Mouse (Mus musculus): Measurements from ENCODE around the gene Fkbp3. TPM values are rescaled to one million over a fixed set of nuclear protein-coding genes. Genes with fewer than 3 reads are reported as not detected.

Gene Fkbp3
- polyA plus RNA-seq, 1 experiment from 2014 or later: 492 TPM

Other genes with a start within 250 kb of the Fkbp3 start
- 2.0 and 3.9 TPM in 2 replicates for gene Gm527, start 156.1 kb downstream of the Fkbp3 start, polyA plus RNA-seq (2015; fragmentation: Nextera tagmentation; extraction: Ambion mirVana)
- 8.5 and 9.9 TPM in 2 replicates for gene Klhl28, start 108.5 kb downstream of the Fkbp3 start, polyA plus RNA-seq (2015; fragmentation: Nextera tagmentation; extraction: Ambion mirVana)
- 30.2 and 31.3 TPM in 2 replicates for gene Togaram1, start 108.2 kb downstream of the Fkbp3 start, polyA plus RNA-seq (2015; fragmentation: Nextera tagmentation; extraction: Ambion mirVana)
- 52.3 and 55.4 TPM in 2 replicates for gene Prpf39, start 37.7 kb downstream of the Fkbp3 start, polyA plus RNA-seq (2015; fragmentation: Nextera tagmentation; extraction: Ambion mirVana)
- 9.9 and 10.3 TPM in 2 replicates for gene Fancm, start 1.6 kb upstream of the Fkbp3 start, polyA plus RNA-seq (2015; fragmentation: Nextera tagmentation; extraction: Ambion mirVana)
- gene Mis18bp1, start 98.6 kb upstream of the Fkbp3 start, polyA plus RNA-seq (2015; fragmentation: Nextera tagmentation; extraction: Ambion mirVana): 59.3 and 67.9 TPM in 2 replicates
- not detected in 2 replicates for gene Wdr20rt, start 151.5 kb upstream of the Fkbp3 start, polyA plus RNA-seq (2015; fragmentation: Nextera tagmentation; extraction: Ambion mirVana)

Data from kidney, embryonic 15.5 days (tissue).